Mouse (Mus musculus): ENCODE measurements around the gene Myo1h. TPM values are rescaled to one million over a fixed set of nuclear protein-coding genes. Genes with fewer than 3 reads are reported as not detected.

Gene Myo1h
- polyA plus RNA-seq, 2 experiments = 0.19 to 0.44 TPM

DNA sequence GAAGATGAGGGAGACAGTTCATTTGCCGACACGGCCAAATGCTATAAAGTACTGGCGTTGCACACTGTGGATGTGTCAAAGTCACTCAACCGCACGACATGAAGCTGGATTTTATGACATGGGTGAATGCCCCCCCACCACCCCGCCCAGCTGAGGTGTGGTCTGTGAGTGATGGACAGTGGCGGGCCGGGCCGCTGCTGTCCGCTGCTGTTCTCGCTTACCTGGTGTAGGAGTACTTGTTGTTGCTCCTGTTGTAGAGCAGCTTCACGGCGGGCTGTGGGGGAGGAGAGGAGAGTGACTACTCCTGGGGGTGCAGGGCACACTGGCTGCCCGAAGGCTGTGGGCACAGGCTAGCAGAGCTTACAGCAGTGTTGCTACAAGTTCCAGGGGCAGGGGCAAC is 79.2 kb downstream of the Myo1h start:
- WGBS (ENCODE audit: insufficient replicate concordance) = 84% methylated on average over 14 of the region's 14 CpGs
- Histone ChIP-seq H3K4me3 (ENCODE audit: insufficient read depth in 1 of 2, low read depth in 2 of 2, low read length in 2 of 2) (no peak overlapping the region), H3K4me2 (ENCODE audit: low read depth) (no peak overlapping the region), H3K4me1 (replicated peaks; ENCODE audit: control insufficient read depth in 2 of 2, insufficient read depth in 2 of 2, low read length in 1 of 2) (peaks cover 22% of the 10 kb centered on the region in 2 experiments), H3K9me3 (ENCODE audit: control insufficient read depth, low read length) (no peaks in the 10 kb centered on the region), H3K27me3 (ENCODE audit: control insufficient read depth, insufficient read depth, low read length) (no peaks in the 10 kb centered on the region), H3K9ac (replicated peaks) (no peak overlapping the region), H3K36me3 (replicated peaks; ENCODE audit: control insufficient read depth, insufficient read depth, low read depth) (peaks cover 19% of the 10 kb centered on the region; the same call in 1 of the 2 replicates), H3K27ac (no peak overlapping the region)
- TF ChIP-seq CTCF (IDR thresholded peaks at IDR 0.05; ENCODE audit: low read depth) = no peak
- TF ChIP-seq EP300 (IDR thresholded peaks at IDR 0.05; ENCODE audit: low read depth) = no peak
- no peak for DNase-seq (ENCODE audit: low read depth in 3 of 3, low spot score in 3 of 3)
- ATAC-seq (ENCODE audit: insufficient read depth) = no peak

DNA sequence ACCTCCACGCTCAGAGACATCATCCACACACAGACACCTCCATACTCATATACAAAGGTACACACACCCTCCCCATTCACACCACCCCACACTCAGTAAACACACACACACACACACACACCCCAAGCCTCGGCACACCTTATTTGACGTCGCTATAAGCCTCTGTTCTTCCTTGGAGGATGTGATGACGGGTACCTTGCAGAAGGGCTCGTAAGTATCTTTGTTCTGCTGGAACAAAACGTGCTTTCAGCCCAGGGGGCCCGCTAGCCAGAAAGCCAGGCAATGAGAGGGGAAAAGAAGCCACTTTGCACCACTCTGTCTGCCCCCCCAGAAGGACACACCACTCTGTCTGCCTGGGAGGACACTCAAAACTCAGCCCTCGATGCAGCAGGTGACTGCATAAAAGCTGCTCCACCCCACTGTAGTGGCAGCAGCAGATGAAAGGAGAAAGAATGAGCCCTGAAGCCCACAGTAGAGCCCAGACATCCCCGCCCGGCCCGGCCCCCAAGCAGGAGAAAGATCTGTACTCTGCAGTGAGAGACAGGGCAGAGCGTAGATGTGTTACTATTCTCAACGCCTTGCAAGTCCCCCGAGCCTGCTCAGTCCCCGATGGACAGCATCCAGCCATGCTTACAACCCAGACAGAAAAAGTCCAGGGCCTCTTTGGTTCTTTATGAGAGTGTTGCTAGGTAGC is 80.0 kb downstream of the Myo1h start:
- H3K9me3 ChIP-seq (ENCODE audit: control insufficient read depth, low read length) = no peaks in the 10 kb centered on the region
- TF ChIP-seq EP300 (IDR thresholded peaks at IDR 0.05; ENCODE audit: low read depth) (no peak), CTCF (IDR thresholded peaks at IDR 0.05; ENCODE audit: low read depth) (no peak)
- H3K4me3 ChIP-seq (ENCODE audit: insufficient read depth in 1 of 2, low read depth in 2 of 2, low read length in 2 of 2) = no peak overlapping the region
- no peak for DNase-seq (ENCODE audit: low read depth in 3 of 3, low spot score in 3 of 3)
- no peak overlapping the region for H3K9ac ChIP-seq (replicated peaks)
- H3K27ac ChIP-seq = no peak overlapping the region
- 81% methylated on average over 16 of the region's 16 CpGs for WGBS (ENCODE audit: insufficient replicate concordance)
- no peak overlapping the region for H3K4me2 ChIP-seq (ENCODE audit: low read depth)
- H3K27me3 ChIP-seq (ENCODE audit: control insufficient read depth, insufficient read depth, low read length) = no peaks in the 10 kb centered on the region
- peaks cover 25 to 27% of the 10 kb centered on the region in 2 experiments for H3K4me1 ChIP-seq (replicated peaks; ENCODE audit: control insufficient read depth in 2 of 2, insufficient read depth in 2 of 2, low read length in 1 of 2)
- no peak for ATAC-seq (ENCODE audit: insufficient read depth)
- H3K36me3 ChIP-seq (replicated peaks; ENCODE audit: control insufficient read depth, insufficient read depth, low read depth) = peaks cover 22% of the 10 kb centered on the region

- ATAC-seq (ENCODE audit: insufficient read depth) = no peak
- Histone ChIP-seq H3K27me3 (ENCODE audit: control insufficient read depth, insufficient read depth, low read length) (no peaks in the 10 kb centered on the region), H3K4me1 (replicated peaks; ENCODE audit: control insufficient read depth in 2 of 2, insufficient read depth in 2 of 2, low read length in 1 of 2) (peaks cover 35 to 37% of the 10 kb centered on the region in 2 experiments), H3K9ac (replicated peaks) (no peak overlapping the region), H3K4me2 (ENCODE audit: low read depth) (no peak overlapping the region), H3K4me3 (ENCODE audit: insufficient read depth in 1 of 2, low read depth in 2 of 2, low read length in 2 of 2) (no peak overlapping the region), H3K27ac (no peak overlapping the region), H3K9me3 (ENCODE audit: control insufficient read depth, low read length) (no peaks in the 10 kb centered on the region), H3K36me3 (replicated peaks; ENCODE audit: control insufficient read depth, insufficient read depth, low read depth) (peaks cover 22% of the 10 kb centered on the region)
- no peak for DNase-seq (ENCODE audit: low read depth in 3 of 3, low spot score in 3 of 3)
- TF ChIP-seq EP300 (IDR thresholded peaks at IDR 0.05; ENCODE audit: low read depth) = no peak
- no peak for TF ChIP-seq CTCF (IDR thresholded peaks at IDR 0.05; ENCODE audit: low read depth)
- WGBS (ENCODE audit: insufficient replicate concordance) = 77% methylated on average over 9 of the region's 9 CpGs
Measured at GRCm38 (mm10) chr5:114369921-114370320, 81.0 kb downstream of the Myo1h start.

DNA sequence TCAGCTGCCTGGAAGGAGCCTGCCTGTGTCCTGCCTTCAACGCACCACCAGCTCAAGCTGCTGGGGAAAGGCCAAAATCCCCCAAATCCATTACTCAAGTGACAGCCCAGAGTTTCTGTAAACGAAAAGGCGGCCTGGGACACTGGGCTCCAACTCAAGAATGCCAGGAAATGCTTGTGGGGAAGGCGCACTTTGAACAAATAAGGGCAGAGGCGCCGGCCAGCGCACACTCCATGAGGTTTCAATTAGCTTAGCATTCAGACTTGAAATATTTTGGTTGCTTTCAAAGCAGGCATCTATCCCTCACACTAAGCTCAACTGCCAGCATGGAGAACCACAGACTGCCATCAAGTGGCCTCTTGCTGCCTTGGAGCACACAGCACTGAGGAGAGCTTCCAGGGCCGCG is 81.4 kb downstream of the Myo1h start:
- H3K9ac ChIP-seq (replicated peaks) = no peak overlapping the region
- ATAC-seq (ENCODE audit: insufficient read depth) (no peak), DNase-seq (ENCODE audit: low read depth in 3 of 3, low spot score in 3 of 3) (no peak)
- no peak overlapping the region for H3K4me2 ChIP-seq (ENCODE audit: low read depth)
- no peak overlapping the region for H3K27ac ChIP-seq
- no peak overlapping the region for H3K4me3 ChIP-seq (ENCODE audit: insufficient read depth in 1 of 2, low read depth in 2 of 2, low read length in 2 of 2)
- H3K9me3 ChIP-seq (ENCODE audit: control insufficient read depth, low read length) = no peaks in the 10 kb centered on the region
- no peaks in the 10 kb centered on the region for H3K27me3 ChIP-seq (ENCODE audit: control insufficient read depth, insufficient read depth, low read length)
- H3K4me1 ChIP-seq (replicated peaks; ENCODE audit: control insufficient read depth in 2 of 2, insufficient read depth in 2 of 2, low read length in 1 of 2) = peaks cover 37 to 40% of the 10 kb centered on the region in 2 experiments
- 58% methylated on average over 9 of the region's 9 CpGs for WGBS (ENCODE audit: insufficient replicate concordance)
- TF ChIP-seq EP300 (IDR thresholded peaks at IDR 0.05; ENCODE audit: low read depth) (no peak), CTCF (IDR thresholded peaks at IDR 0.05; ENCODE audit: low read depth) (0 out of 2 replicates have a peak, but pooled peaks have one; percentile 15)
- peaks cover 22% of the 10 kb centered on the region for H3K36me3 ChIP-seq (replicated peaks; ENCODE audit: control insufficient read depth, insufficient read depth, low read depth)

GRCm38 (mm10) chr5:114371331-114371730 is 82.4 kb downstream of the Myo1h start:
- peak overlapping the region; percentile 53 for H3K4me2 ChIP-seq (ENCODE audit: low read depth)
- H3K4me3 ChIP-seq (ENCODE audit: insufficient read depth in 1 of 2, low read depth in 2 of 2, low read length in 2 of 2) = no peak overlapping the region
- H3K4me1 ChIP-seq (replicated peaks; ENCODE audit: control insufficient read depth in 2 of 2, insufficient read depth in 2 of 2, low read length in 1 of 2) = peaks cover 37 to 40% of the 10 kb centered on the region in 2 experiments
- no peaks in the 10 kb centered on the region for H3K9me3 ChIP-seq (ENCODE audit: control insufficient read depth, low read length)
- H3K27me3 ChIP-seq (ENCODE audit: control insufficient read depth, insufficient read depth, low read length) = no peaks in the 10 kb centered on the region
- ATAC-seq (ENCODE audit: insufficient read depth) (peak; percentile 74), DNase-seq (ENCODE audit: low read depth in 3 of 3, low spot score in 3 of 3) (no peak)
- H3K36me3 ChIP-seq (replicated peaks; ENCODE audit: control insufficient read depth, insufficient read depth, low read depth) = peaks cover 19% of the 10 kb centered on the region
- 0% methylated on average over 3 of the region's 3 CpGs for WGBS (ENCODE audit: insufficient replicate concordance)
- H3K27ac ChIP-seq = peak overlapping the region; percentile 30
- TF ChIP-seq EP300 (IDR thresholded peaks at IDR 0.05; ENCODE audit: low read depth) (peak; percentile 40; the same call in 1 of the 2 replicates), CTCF (IDR thresholded peaks at IDR 0.05; ENCODE audit: low read depth) (no peak)
- no peak overlapping the region; the same call in 1 of the 2 replicates for H3K9ac ChIP-seq (replicated peaks)

Data from liver, embryonic 14.5 days (tissue).